Mouse (Mus musculus): ENCODE data around the gene Nt5dc3.

GRCm38 (mm10) chr10:86881448-86881847 is 102.6 kb downstream of the Nt5dc3 start:
- TF ChIP-seq MYOD1 (IDR thresholded peaks at IDR 0.05; ENCODE audit: control insufficient read depth, insufficient read length, low read depth) (no peak), CTCF (IDR thresholded peaks at IDR 0.05; ENCODE audit: control insufficient read depth, insufficient read depth, insufficient read length) (no peak), MYOG (IDR thresholded peaks at IDR 0.05; ENCODE audit: control insufficient read depth, extremely low read depth, insufficient read length) (no peak)
